Mouse (Mus musculus): Measurements from ENCODE around the gene Upf3b.

The Upf3b gene

DNA sequence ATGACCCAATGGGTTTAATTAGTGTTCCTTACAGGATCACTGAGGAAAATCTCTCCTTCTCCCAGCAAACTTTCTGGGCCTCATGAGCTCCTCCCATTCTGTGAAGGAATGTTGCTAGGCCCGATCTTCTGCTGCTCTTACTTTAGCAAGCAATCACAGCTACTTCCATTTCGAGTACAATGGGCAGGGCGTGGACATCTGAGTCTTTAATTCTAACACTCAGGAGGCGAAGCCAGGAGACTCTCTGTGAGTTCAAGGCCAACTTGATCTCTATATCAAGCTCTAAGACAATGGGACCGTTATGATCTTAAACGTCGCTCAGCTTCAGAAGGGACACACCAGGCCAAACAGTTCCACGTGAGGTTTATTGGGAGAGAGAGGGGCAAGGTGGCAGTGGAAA, 33.5 kb downstream of the Upf3b start:
- DNase-seq (ENCODE audit: low read depth): no peak

DNA sequence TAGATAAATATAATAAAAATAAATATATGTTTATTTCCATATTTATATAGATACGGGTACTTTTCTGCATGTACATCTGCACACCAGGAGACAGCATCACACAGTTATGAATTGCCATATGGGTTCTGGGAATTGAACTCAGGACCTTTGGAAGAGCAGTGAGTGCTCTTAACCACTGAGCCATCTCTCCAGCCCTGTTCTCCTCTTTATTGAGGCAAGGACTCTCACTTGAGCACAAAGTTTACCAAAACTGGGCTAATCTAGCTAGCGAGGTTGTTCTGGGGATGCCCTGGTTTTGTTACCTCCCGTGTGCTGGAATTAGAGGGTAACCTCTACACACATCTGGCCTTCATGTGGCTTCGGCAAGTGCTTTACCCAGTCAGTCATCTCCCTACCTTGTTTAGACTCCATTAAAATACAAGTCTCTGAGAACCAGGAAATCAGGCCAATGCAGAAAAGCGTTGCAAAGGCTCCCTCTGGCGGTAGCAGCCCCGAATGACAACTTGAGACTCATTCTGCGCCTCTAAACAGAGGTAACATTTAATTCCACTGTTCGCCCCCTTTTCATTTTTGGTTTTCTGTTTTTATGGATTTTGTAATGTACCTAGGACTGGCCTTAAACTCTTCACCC, 35.7 kb downstream of the Upf3b start:
- DNase-seq (ENCODE audit: low read depth): no peak

DNA sequence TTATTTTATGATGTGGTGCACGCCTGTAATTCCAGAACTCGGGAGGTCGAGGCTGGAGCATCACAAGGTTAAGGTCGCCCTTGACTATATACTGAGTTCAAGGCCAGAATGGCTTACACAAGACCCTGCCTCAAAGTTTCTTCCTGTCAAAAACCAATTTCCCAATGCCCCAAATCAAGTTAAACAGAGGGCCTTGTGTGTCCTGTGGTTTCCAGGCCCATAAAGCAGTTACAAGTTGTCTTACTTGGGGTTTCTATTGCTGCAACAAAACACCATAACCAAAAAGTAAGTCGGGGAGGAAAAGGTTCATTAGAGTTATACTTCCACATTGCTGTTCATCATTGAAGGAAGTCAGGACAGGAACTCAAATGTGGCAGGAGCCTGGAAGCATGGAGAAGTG, 41.4 kb downstream of the Upf3b start:
- DNase-seq (ENCODE audit: low read depth): no peak

DNA sequence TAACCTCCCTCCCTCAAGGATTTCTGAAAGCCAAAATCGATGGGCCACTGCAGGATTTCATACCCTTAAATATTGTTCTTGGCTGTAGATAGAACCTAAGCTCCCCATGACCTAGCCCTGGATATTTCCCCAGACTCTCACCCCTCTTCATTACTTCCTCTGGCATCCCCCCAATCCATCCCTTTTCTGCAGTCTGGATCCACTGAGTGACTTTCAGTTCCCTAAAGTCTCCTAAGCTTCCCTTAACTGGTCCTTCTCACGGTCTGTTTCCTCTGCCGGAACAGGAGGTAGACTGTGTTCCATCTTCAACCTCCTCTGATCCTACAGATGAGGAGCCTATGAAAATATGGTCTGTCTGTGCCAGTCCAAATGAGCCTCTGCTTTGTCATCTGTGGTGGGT, 42.8 kb downstream of the Upf3b start:
- DNase-seq (ENCODE audit: low read depth): no peak

DNA sequence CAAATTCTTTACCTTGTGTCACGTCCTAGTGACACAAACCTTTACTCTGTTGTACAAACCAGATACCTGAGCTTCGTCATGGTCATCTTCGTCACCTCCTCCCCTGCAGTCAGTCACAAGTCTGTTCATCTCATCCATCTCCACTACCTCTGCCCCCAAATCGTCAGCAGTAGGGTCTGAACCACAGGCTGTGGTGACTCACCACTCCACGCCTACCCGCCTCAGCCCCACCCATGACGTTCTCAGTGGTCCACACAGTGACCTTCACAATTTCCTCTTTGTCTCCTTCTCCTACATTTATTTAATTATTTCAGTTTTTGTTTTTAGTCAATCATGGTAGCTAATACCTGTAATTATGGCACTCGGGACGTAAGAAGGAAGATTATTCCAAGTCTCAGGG, 46.2 kb downstream of the Upf3b start:
- DNase-seq (ENCODE audit: low read depth): no peak

DNA sequence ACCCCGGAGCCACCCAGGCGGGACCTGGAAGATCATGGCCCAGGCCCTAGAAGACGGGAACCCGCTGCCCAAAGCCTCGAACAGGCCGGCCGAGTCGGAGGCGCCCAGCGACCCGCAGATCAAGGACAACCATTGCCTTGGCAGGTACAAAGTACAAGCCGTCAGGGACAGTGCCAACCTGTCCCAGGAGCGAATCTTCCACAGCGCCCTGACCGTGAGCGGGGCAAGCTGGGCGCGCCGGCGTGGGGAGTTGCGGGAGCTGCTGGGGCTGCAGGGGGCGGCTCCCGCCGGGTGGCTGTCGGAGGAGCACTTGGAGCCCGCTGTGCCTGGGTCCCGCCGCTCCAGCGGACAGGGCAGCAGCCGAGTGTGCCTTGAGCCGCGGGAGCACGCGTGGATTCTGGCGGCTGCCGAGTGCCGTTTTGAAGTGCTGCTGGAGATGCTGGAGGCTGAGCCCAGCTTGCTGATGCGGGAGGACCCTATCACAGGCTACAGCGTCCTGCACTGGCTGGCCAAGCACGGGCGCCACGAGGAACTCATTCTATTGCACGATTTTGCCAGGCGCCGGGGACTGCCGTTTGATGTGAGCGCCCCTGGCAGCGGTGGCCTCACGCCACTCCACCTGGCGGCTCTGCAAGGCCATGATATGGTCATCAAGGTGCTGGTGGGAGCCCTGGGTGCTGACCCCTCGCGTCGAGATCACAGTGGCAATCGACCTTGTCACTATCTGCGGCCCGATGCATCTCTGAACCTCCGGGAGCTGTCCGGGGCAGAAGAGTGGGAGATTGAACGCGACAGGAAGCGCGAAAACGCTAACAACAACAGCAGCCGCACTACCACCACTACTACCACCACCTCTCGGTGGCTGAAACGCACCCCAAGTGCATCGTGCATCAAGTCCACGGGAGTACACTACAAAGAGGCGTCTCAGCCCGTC, 61.0 kb downstream of the Upf3b start:
- no peak for DNase-seq (ENCODE audit: low read depth)

DNA sequence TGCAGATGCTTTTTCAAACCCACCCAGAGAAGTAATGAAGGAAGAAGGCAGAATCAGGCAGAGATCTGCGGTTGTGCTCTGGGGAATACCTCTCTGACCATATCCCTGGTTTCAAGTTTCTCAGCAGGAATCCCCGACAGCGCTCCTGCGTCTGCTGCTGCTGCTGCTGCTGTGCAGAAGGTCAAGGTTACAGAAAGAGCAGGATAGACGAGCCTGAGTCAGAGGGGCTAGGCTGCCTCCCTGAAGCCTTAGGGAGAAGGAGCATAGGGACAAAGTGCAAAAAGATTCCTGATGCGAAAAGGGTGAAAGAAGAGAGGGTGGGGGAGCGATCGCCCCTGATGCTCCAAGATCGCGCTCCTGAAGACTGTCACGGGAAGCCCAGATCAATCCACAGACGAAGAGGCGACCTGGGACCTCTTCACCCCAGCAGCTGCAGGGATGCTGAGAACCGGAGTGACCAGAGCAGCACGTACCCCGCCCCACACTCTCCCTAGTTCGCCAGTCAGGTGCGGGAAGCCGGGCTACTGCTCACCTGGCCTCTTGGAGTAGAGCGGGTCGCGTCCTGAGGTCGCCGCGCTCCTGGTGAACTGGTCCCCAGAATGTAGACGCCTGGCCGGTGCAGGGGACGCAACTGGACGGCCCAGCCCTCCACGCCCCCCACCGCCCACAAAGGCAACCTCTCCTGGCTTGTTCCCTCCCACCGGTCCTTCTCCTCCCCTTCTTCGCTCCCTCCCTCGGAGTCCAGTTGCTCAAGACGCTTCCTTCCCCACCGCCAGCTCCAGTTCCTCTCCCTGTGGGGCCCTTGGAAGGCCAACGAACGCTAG, 61.8 kb downstream of the Upf3b start, which contains the start of gene Sowahd:
Sowahd (plus strand) TSS at position 780 of the 824 bp plus-strand sequence.
- no peak for DNase-seq (ENCODE audit: low read depth)

DNA sequence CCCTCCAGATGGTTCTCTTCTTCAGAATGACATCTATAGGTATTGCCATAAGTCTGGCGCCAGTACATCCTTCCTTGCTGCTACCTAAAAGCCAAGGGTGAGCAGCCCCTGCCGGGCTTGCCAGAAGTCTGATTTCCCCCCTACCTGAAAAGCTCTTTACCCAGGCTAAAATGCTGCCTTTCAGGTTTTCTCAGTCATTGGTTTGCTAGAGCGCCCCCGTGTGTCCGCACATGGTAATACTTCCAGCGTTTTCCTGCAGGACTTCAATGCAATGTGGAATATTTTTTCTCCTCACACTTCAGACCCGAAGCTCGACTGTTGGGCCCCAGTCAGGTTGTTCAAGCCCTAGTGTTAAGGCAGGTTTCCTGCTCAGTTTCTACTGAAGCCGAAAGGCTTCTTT, 67.4 kb downstream of the Upf3b start:
- DNase-seq (ENCODE audit: low read depth): no peak

All from fibroblast of lung, adult 2 months (primary cell).